Mouse (Mus musculus) myocyte (in vitro differentiated cells): ENCODE measurements around the gene Abca17.

ENCODE experiments used
- E2F4 ChIP-seq: IDR thresholded peaks from one replicate; pipeline ENCODE4 v1.6.1; 2011; ENCODE audit warnings: mild to moderate bottlenecking, control low read depth, moderate library complexity; ENCODE audit not compliant: insufficient read depth
- POLR2A ChIP-seq: IDR thresholded peaks from one replicate; pipeline ENCODE4 v1.6.1; 2011; ENCODE audit warnings: low read depth, mild to moderate bottlenecking, control low read depth, moderate library complexity; ENCODE audit not compliant: insufficient read length
- POLR2AphosphoS2 ChIP-seq: IDR thresholded peaks from one replicate; pipeline ENCODE4 v1.6.1; 2011; ENCODE audit warnings: low read depth, control low read depth; ENCODE audit not compliant: insufficient read length
- TCF12 ChIP-seq: IDR thresholded peaks from one replicate; pipeline ENCODE4 v1.6.1; 2011; ENCODE audit warnings: mild to moderate bottlenecking, control low read depth; ENCODE audit not compliant: poor library complexity, insufficient read depth, severe bottlenecking

DNA sequence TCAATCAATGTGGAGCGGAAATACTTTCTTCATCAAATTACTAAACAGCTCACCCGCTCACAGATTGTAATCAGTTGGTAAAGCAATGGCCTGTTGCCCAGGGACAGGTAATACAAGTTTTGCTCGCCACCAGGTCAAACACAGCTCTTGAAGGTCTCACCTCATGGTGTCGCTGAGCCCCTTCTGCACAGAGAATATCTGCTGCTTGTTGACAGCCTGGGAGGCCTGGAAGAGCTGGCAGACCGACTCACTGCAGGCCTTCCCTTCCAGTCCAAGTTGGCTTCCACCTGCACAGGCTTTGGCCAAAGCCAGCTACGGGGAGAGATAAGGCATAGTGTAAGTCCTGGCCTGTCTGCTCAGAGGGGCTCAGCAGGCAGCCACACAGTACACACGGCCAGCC is 113.9 kb downstream of the Abca17 start:
- TF ChIP-seq POLR2AphosphoS2 (no peak), E2F4 (no peak), TCF12 (no peak), POLR2A (no peak)
